Mouse (Mus musculus) adrenal gland, adult 8-10 months (tissue): ENCODE results near the gene Rpl37a. TPM values are rescaled to one million over a fixed set of nuclear protein-coding genes. Genes with fewer than 3 reads are reported as not detected.

Experiments
- DNase-seq: peaks from one replicate; pipeline ENCODE4 v3.0.0; 2022
- total RNA-seq, 4 experiments: library from RNA; stranded (reverse); gene quantifications; 2 replicates each; pipeline ENCODE4 v1.2.4; 2022

The Rpl37a gene
- 1,000 to 10,000 TPM; 1,024 to 1,164 (median 1,094) TPM for total RNA-seq

- DNase-seq, result peak; percentile 93
Observed at GRCm38 (mm10) chr1:72710753-72711653, at the start of gene Rpl37a. TSS of gene Rpl37a (plus strand) at chr1:72711290.

GRCm38 (mm10) chr1:72673070-72673469 is 38.0 kb upstream of the Rpl37a start:
- DNase-seq, result no peak

GRCm38 (mm10) chr1:72696256-72696655 is 14.8 kb upstream of the Rpl37a start:
- DNase-seq, result no peak

GRCm38 (mm10) chr1:72698651-72699050 is 12.4 kb upstream of the Rpl37a start:
- no peak for DNase-seq

- DNase-seq, result no peak
Observed at GRCm38 (mm10) chr1:72700479-72700878, 10.6 kb upstream of the Rpl37a start, which contains the start of gene Ankar. TSS of gene Ankar (minus strand) at chr1:72700579.

GRCm38 (mm10) chr1:72707525-72707924 is 3.6 kb upstream of the Rpl37a start:
- no peak for DNase-seq

- peak; percentile 17 for DNase-seq
Observed at GRCm38 (mm10) chr1:72711684-72712083, 594 bp downstream of the Rpl37a start.

GRCm38 (mm10) chr1:72714547-72714946 is 3.5 kb downstream of the Rpl37a start:
- no peak for DNase-seq

GRCm38 (mm10) chr1:72715065-72715464 is 4.0 kb downstream of the Rpl37a start:
- DNase-seq, result no peak

- DNase-seq, result no peak
Observed at GRCm38 (mm10) chr1:72715593-72716361, 4.7 kb downstream of the Rpl37a start.

- DNase-seq, result no peak
Observed at GRCm38 (mm10) chr1:72716421-72716820, 5.3 kb downstream of the Rpl37a start.

GRCm38 (mm10) chr1:72716926-72717325 is 5.8 kb downstream of the Rpl37a start:
- DNase-seq, result peak; percentile 45

- DNase-seq, result no peak
Observed at GRCm38 (mm10) chr1:72717540-72717939, 6.5 kb downstream of the Rpl37a start.

- no peak for DNase-seq
Observed at GRCm38 (mm10) chr1:72718846-72719245, 7.8 kb downstream of the Rpl37a start.

GRCm38 (mm10) chr1:72720115-72720725 is 9.1 kb downstream of the Rpl37a start:
- DNase-seq, result no peak

GRCm38 (mm10) chr1:72722646-72723045 is 11.6 kb downstream of the Rpl37a start:
- DNase-seq, result no peak

- DNase-seq, result no peak
Observed at GRCm38 (mm10) chr1:72724354-72724753, 13.3 kb downstream of the Rpl37a start.

GRCm38 (mm10) chr1:72725941-72726340 is 14.9 kb downstream of the Rpl37a start:
- no peak for DNase-seq

GRCm38 (mm10) chr1:72728781-72729180 is 17.7 kb downstream of the Rpl37a start:
- no peak for DNase-seq

GRCm38 (mm10) chr1:72730126-72730525 is 19.0 kb downstream of the Rpl37a start:
- DNase-seq, result no peak

- no peak for DNase-seq
Observed at GRCm38 (mm10) chr1:72733191-72733691, 22.2 kb downstream of the Rpl37a start.

GRCm38 (mm10) chr1:72736397-72737125 is 25.5 kb downstream of the Rpl37a start:
- DNase-seq, result no peak
